Mouse (Mus musculus): ENCODE data around the gene Fbxo24. TPM values are rescaled to one million over a fixed set of nuclear protein-coding genes. Genes with fewer than 3 reads are reported as not detected.

Gene Fbxo24
- total and polyA plus RNA-seq, 3 experiments: 0.13 to 0.24 TPM; not detected in 1

- no peak for DNase-seq (ENCODE audit: extremely low read depth)
- Histone ChIP-seq H3K4me2 (ENCODE audit: insufficient read depth, low read depth, poor library complexity, severe bottlenecking) (no peak overlapping the region), H3K27ac (ENCODE audit: insufficient read depth, low read depth) (no peak overlapping the region), H3K4me3 (replicated peaks in 1 of 3; ENCODE audit: low read depth in 2 of 3, low read length in 2 of 3, poor library complexity in 1 of 3) (no peak overlapping the region), H3K9me3 (replicated peaks; ENCODE audit: low read length) (no peaks in the 10 kb centered on the region), H3K9ac (ENCODE audit: insufficient read depth, low read depth) (no peak overlapping the region), H3K27me3 (replicated peaks) (no peaks in the 10 kb centered on the region), H3K4me1 (ENCODE audit: control insufficient read depth in 1 of 2, insufficient read depth in 2 of 2) (0 out of 4 replicates have a peak, but pooled peaks cover 0 to 3% of the 10 kb centered on the region in 2 experiments), H3K79me2 (replicated peaks; ENCODE audit: control insufficient read depth, extremely low read depth, insufficient read depth, poor library complexity, severe bottlenecking) (no peaks in the 10 kb centered on the region), H3K36me3 (replicated peaks in 1 of 2; ENCODE audit: control insufficient read depth in 1 of 2, insufficient read depth in 1 of 2, low read length in 1 of 2) (peaks cover 24 to 78% of the 10 kb centered on the region in 2 experiments)
- in situ Hi-C loops (cut with MboI; ENCODE audit: low pct_ligation_motif_present, low pct_unique_long_range_greater_than_20kb, low sequenced_read_pairs) (no loop called here), dilution Hi-C loops (cut with MboI; ENCODE audit: extremely low pct_ligation_motif_present, extremely low pct_unique_long_range_greater_than_20kb, low sequenced_read_pairs) (no loop called here)
- TF ChIP-seq MYC (IDR thresholded peaks at IDR 0.05; ENCODE audit: low read depth, low read length) (no peak), CHD2 (IDR thresholded peaks at IDR 0.05; ENCODE audit: low read length) (no peak), ZKSCAN1 (IDR thresholded peaks at IDR 0.05; ENCODE audit: borderline replicate concordance, low read depth, low read length) (no peak), USF2 (conservative IDR thresholded peaks at IDR 0.05; ENCODE audit: low read depth, low read length) (no peak), BHLHE40 (IDR thresholded peaks at IDR 0.05; ENCODE audit: low read depth, low read length) (no peak), NELFE (IDR thresholded peaks at IDR 0.05; ENCODE audit: low read depth, low read length) (no peak), GABPA (IDR thresholded peaks at IDR 0.05; ENCODE audit: insufficient replicate concordance, low read depth, low read length) (no peak), SIN3A (IDR thresholded peaks at IDR 0.05; ENCODE audit: low read length) (no peak), KAT2A (IDR thresholded peaks at IDR 0.05; ENCODE audit: insufficient replicate concordance, low read length) (no peak), MXI1 (IDR thresholded peaks at IDR 0.05; ENCODE audit: low read depth, low read length) (no peak), CHD1 (IDR thresholded peaks at IDR 0.05; ENCODE audit: low read depth, low read length) (no peak), POLR2A (IDR thresholded peaks at IDR 0.05; ENCODE audit: low read depth, low read length) (no peak), CTCF (conservative IDR thresholded peaks at IDR 0.05 in 1 of 2, IDR thresholded peaks at IDR 0.05 in 1 of 2; ENCODE audit: low read depth in 2 of 2, low read length in 2 of 2) (no peak), JUN (IDR thresholded peaks at IDR 0.05; ENCODE audit: insufficient read depth, low read depth, low read length) (no peak), RCOR1 (conservative IDR thresholded peaks at IDR 0.05; ENCODE audit: low read depth, low read length) (no peak), MAZ (IDR thresholded peaks at IDR 0.05; ENCODE audit: low read depth, low read length) (no peak), MAX (IDR thresholded peaks at IDR 0.05; ENCODE audit: low read length) (no peak), ELF1 (IDR thresholded peaks at IDR 0.05; ENCODE audit: low read depth, low read length) (no peak), ETS1 (conservative IDR thresholded peaks at IDR 0.05; ENCODE audit: low read depth, low read length) (no peak), POLR2AphosphoS2 (IDR thresholded peaks at IDR 0.05; ENCODE audit: low read depth, low read length) (no peak)
Measured at GRCm38 (mm10) chr5:137660064-137660688, 31.4 kb upstream of the Fbxo24 start.

- H3K4me1 ChIP-seq (ENCODE audit: control insufficient read depth in 1 of 2, insufficient read depth in 2 of 2): peaks cover 0 to 8% of the 10 kb centered on the region in 2 experiments; a peak in 2 of 4 replicates
- in situ Hi-C loops (cut with MboI; ENCODE audit: low pct_ligation_motif_present, low pct_unique_long_range_greater_than_20kb, low sequenced_read_pairs) (no loop called here), dilution Hi-C loops (cut with MboI; ENCODE audit: extremely low pct_ligation_motif_present, extremely low pct_unique_long_range_greater_than_20kb, low sequenced_read_pairs) (no loop called here)
- no peak for TF ChIP-seq HCFC1 (IDR thresholded peaks at IDR 0.05; ENCODE audit: low read depth, low read length)
- peak; percentile 84 for TF ChIP-seq RAD21 (IDR thresholded peaks at IDR 0.05; ENCODE audit: low read depth, low read length)
- peak; percentile 50 for TF ChIP-seq ZC3H11A (IDR thresholded peaks at IDR 0.05; ENCODE audit: low read depth, low read length)
- no peak for TF ChIP-seq MAZ (IDR thresholded peaks at IDR 0.05; ENCODE audit: low read depth, low read length)
- TF ChIP-seq TCF12 (IDR thresholded peaks at IDR 0.05; ENCODE audit: low read depth, low read length): no peak
- TF ChIP-seq PAX5 (IDR thresholded peaks at IDR 0.05; ENCODE audit: low read length): no peak
- TF ChIP-seq ZNF384 (IDR thresholded peaks at IDR 0.05; ENCODE audit: low read depth, low read length): peak; percentile 72
- peak; percentile 31 to 89 for TF ChIP-seq CTCF (conservative IDR thresholded peaks at IDR 0.05 in 1 of 2, IDR thresholded peaks at IDR 0.05 in 1 of 2; ENCODE audit: low read depth in 2 of 2, low read length in 2 of 2)
- TF ChIP-seq SMC3 (IDR thresholded peaks at IDR 0.05; ENCODE audit: low read depth, low read length): peak; percentile 94
- H3K27ac ChIP-seq (ENCODE audit: insufficient read depth, low read depth): no peak overlapping the region
- no peaks in the 10 kb centered on the region for H3K9me3 ChIP-seq (replicated peaks; ENCODE audit: low read length)
- no peak overlapping the region for H3K9ac ChIP-seq (ENCODE audit: insufficient read depth, low read depth)
- H3K4me3 ChIP-seq (replicated peaks in 1 of 3; ENCODE audit: low read depth in 2 of 3, low read length in 2 of 3, poor library complexity in 1 of 3): no peak overlapping the region
- no peaks in the 10 kb centered on the region for H3K27me3 ChIP-seq (replicated peaks)
- no peak overlapping the region for H3K4me2 ChIP-seq (ENCODE audit: insufficient read depth, low read depth, poor library complexity, severe bottlenecking)
- H3K79me2 ChIP-seq (replicated peaks; ENCODE audit: control insufficient read depth, extremely low read depth, insufficient read depth, poor library complexity, severe bottlenecking): no peaks in the 10 kb centered on the region
- H3K36me3 ChIP-seq (replicated peaks in 1 of 2; ENCODE audit: control insufficient read depth in 1 of 2, insufficient read depth in 1 of 2, low read length in 1 of 2): peaks cover 16 to 79% of the 10 kb centered on the region in 2 experiments
- peak; percentile 61 for DNase-seq (ENCODE audit: extremely low read depth)
Measured at GRCm38 (mm10) chr5:137656977-137657376, 28.2 kb upstream of the Fbxo24 start.

All from CH12.LX (cell line).